Mouse (Mus musculus) limb, embryonic 13.5 days (tissue): ENCODE results near the gene Elf2. TPM values are rescaled to one million over a fixed set of nuclear protein-coding genes. Genes with fewer than 3 reads are reported as not detected.

Experiments used
- ATAC-seq: fragments of 200-750 bp; cut with Nextera tagmentation; 2 replicates; pipeline ENCODE4 v1.8.0; 2017; ENCODE audit warnings: low read depth, moderate number of reproducible peaks, moderate TSS enrichment; ENCODE audit not compliant: low FRiP score
- H3K27ac ChIP-seq: fragments of 300-500 bp; sonication (generic); 2 replicates; pipeline ENCODE4 v1.5.1; 2015; ENCODE audit warnings: inconsistent platforms, mild to moderate bottlenecking, moderate library complexity
- H3K27me3 ChIP-seq: fragments of 300-500 bp; sonication (generic); 2 replicates; pipeline ENCODE4 v1.6.1; 2015; ENCODE audit warnings: mild to moderate bottlenecking, inconsistent platforms
- H3K36me3 ChIP-seq: fragments of 300-500 bp; sonication (generic); 2 replicates; pipeline ENCODE4 v1.6.1; 2015; ENCODE audit warnings: inconsistent platforms, mild to moderate bottlenecking, moderate library complexity
- H3K4me1 ChIP-seq: fragments of 300-500 bp; sonication (generic); 2 replicates; pipeline ENCODE4 v1.6.1; 2015; ENCODE audit warnings: inconsistent platforms
- H3K4me2 ChIP-seq: fragments of 300-500 bp; sonication (generic); replicated peaks from 2 replicates; pipeline ENCODE4 v1.6.1; 2015; ENCODE audit warnings: inconsistent platforms, mild to moderate bottlenecking, moderate library complexity
- H3K4me3 ChIP-seq: fragments of 300-500 bp; sonication (generic); 2 replicates; pipeline ENCODE4 v1.5.1; 2015; ENCODE audit warnings: moderate library complexity, mild to moderate bottlenecking, inconsistent platforms
- H3K9ac ChIP-seq: fragments of 300-500 bp; sonication (generic); 2 replicates; pipeline ENCODE4 v1.6.1; 2015; ENCODE audit warnings: mild to moderate bottlenecking, inconsistent platforms
- H3K9me3 ChIP-seq: fragments of 300-500 bp; sonication (generic); 2 replicates; pipeline ENCODE4 v1.6.1; 2016; ENCODE audit warnings: inconsistent platforms
- WGBS: fragments of 180-500 bp; shearing (Covaris S2); methylation state at CpG from one replicate; pipeline ENCODE4 v1.1.7; 2015; 5-methylcytosine and 5-hydroxymethylcytosine counted together
- polyA plus RNA-seq: library from polyadenylated mRNA; unstranded; fragments of >200 nt; fragmentation: Nextera tagmentation; extraction: Ambion mirVana; gene quantifications from 2 replicates; pipeline ENCODE4 v1.2.1, GENCODE M21; 2015

Elf2 gene
- polyA plus RNA-seq, 1 experiment from 2014 or later = 65.0 TPM

DNA sequence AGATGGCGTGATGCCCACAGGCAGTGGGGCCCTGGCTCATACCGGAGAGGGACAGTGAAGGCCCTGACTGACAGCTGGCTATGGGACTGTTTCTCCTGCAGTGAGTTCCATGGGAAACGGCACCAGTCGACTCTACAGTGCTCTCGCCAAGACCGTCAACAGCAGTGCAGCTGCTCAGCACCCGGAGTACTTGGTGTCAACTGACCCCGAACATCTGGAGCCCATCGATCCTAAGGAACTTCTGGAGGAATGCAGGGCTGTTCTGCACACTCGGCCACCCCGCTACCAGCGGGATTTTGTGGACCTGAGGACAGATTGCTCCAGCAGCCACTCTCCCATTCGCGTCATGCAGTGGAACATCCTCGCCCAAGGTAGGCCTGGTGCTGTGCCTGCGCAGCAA is 92.8 kb downstream of the Elf2 start:
- peak; percentile 75; the same call in 1 of the 2 replicates for ATAC-seq
- H3K27ac ChIP-seq = 0 out of 2 replicates have a peak overlapping the region, but pooled peaks have one; percentile 1
- no peak overlapping the region for H3K4me2 ChIP-seq
- no peaks in the 10 kb centered on the region for H3K9me3 ChIP-seq
- peaks cover 51% of the 10 kb centered on the region for H3K36me3 ChIP-seq
- peak overlapping the region; percentile 31; the same call in 1 of the 2 replicates for H3K9ac ChIP-seq
- H3K27me3 ChIP-seq = no peaks in the 10 kb centered on the region
- H3K4me1 ChIP-seq = peaks cover 4% of the 10 kb centered on the region; the same call in 1 of the 2 replicates
- WGBS = 54% methylated on average over 16 of the region's 16 CpGs
- no peak overlapping the region for H3K4me3 ChIP-seq

DNA sequence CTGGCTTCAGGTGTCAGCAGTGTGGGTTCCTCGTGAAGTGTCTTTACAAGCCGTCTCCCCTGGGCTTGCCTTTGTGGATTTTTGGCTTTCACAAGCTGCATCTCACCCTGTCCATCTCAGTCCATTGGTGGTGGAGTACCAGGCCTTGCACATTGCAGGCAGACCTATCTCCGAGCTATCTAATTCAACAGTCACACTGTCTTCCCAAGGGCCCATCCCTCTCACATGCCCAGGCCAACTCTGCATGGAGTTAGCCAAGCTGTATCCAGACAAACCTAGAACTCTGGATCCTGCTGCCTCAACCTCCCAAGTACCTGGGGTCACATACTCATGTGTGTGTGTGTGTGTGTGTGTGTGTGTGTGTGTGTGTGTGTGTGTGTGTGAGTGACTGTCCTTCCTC is 100.9 kb downstream of the Elf2 start:
- Histone ChIP-seq H3K4me2 (no peak overlapping the region), H3K27me3 (no peaks in the 10 kb centered on the region), H3K27ac (no peak overlapping the region), H3K4me1 (peaks cover 4% of the 10 kb centered on the region; the same call in 1 of the 2 replicates), H3K4me3 (no peak overlapping the region), H3K36me3 (peaks cover 4% of the 10 kb centered on the region; the same call in 1 of the 2 replicates), H3K9me3 (no peaks in the 10 kb centered on the region), H3K9ac (no peak overlapping the region)
- no peak for ATAC-seq
- 85% methylated on average over 3 of the region's 3 CpGs for WGBS

GRCm38 (mm10) chr3:51238515-51238914 is 101.9 kb downstream of the Elf2 start:
- no peak for ATAC-seq
- Histone ChIP-seq H3K27ac (no peak overlapping the region), H3K4me1 (peaks cover 13% of the 10 kb centered on the region), H3K27me3 (no peaks in the 10 kb centered on the region), H3K9me3 (no peaks in the 10 kb centered on the region), H3K36me3 (peaks cover 4% of the 10 kb centered on the region; the same call in 1 of the 2 replicates), H3K4me2 (no peak overlapping the region), H3K4me3 (no peak overlapping the region), H3K9ac (no peak overlapping the region)
- WGBS = 74% methylated on average over 7 of the region's 7 CpGs

DNA sequence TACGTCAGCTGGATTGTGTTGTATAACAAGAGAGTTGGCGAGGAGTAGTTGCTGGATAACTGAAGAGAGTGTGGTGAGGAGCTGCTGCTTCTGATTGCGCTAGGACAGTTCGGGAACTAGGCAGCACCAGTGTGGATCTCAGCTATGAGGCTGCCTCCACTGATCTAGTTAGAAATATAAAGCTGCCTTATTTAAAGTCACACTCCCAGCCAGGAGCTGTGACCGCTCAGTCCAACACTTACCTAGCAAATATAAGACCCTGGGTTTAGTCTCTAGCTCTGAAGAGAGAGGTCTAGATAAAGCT is 105.8 kb downstream of the Elf2 start:
- peak; percentile 25 for ATAC-seq
- 79% methylated on average over 5 of the region's 5 CpGs for WGBS
- Histone ChIP-seq H3K27me3 (no peaks in the 10 kb centered on the region), H3K27ac (no peak overlapping the region), H3K9ac (no peak overlapping the region), H3K4me1 (peaks cover 22% of the 10 kb centered on the region), H3K9me3 (no peaks in the 10 kb centered on the region), H3K4me2 (no peak overlapping the region), H3K4me3 (no peak overlapping the region), H3K36me3 (peaks cover 4% of the 10 kb centered on the region; the same call in 1 of the 2 replicates)

GRCm38 (mm10) chr3:51233918-51234751 is 106.3 kb downstream of the Elf2 start:
- Histone ChIP-seq H3K9me3 (no peaks in the 10 kb centered on the region), H3K9ac (no peak overlapping the region), H3K4me3 (no peak overlapping the region), H3K36me3 (no peaks in the 10 kb centered on the region), H3K4me1 (peaks cover 22% of the 10 kb centered on the region), H3K4me2 (no peak overlapping the region), H3K27me3 (no peaks in the 10 kb centered on the region), H3K27ac (no peak overlapping the region)
- 35% methylated on average over 13 of the region's 13 CpGs for WGBS
- peak; percentile 82 for ATAC-seq

- H3K36me3 ChIP-seq = no peaks in the 10 kb centered on the region
- no peak for ATAC-seq
- no peak overlapping the region for H3K4me2 ChIP-seq
- 53% methylated on average over 5 of the region's 5 CpGs for WGBS
- H3K27ac ChIP-seq = no peak overlapping the region
- no peaks in the 10 kb centered on the region for H3K27me3 ChIP-seq
- H3K9ac ChIP-seq = no peak overlapping the region
- no peak overlapping the region for H3K4me3 ChIP-seq
- H3K4me1 ChIP-seq = peaks cover 19% of the 10 kb centered on the region
- H3K9me3 ChIP-seq = no peaks in the 10 kb centered on the region
Measured at GRCm38 (mm10) chr3:51233474-51233873, 107.0 kb downstream of the Elf2 start.

- H3K4me1 ChIP-seq = peaks cover 18% of the 10 kb centered on the region
- no peaks in the 10 kb centered on the region for H3K9me3 ChIP-seq
- no peak overlapping the region for H3K9ac ChIP-seq
- no peaks in the 10 kb centered on the region for H3K36me3 ChIP-seq
- no peak overlapping the region for H3K4me2 ChIP-seq
- H3K27ac ChIP-seq = no peak overlapping the region
- no peaks in the 10 kb centered on the region for H3K27me3 ChIP-seq
- H3K4me3 ChIP-seq = no peak overlapping the region
- WGBS = 90% methylated on average over 3 of the region's 3 CpGs
- no peak for ATAC-seq
Measured at GRCm38 (mm10) chr3:51232205-51232910, 108.1 kb downstream of the Elf2 start.

GRCm38 (mm10) chr3:51231499-51231898 is 109.0 kb downstream of the Elf2 start:
- Histone ChIP-seq H3K9me3 (no peaks in the 10 kb centered on the region), H3K4me1 (peaks cover 22% of the 10 kb centered on the region), H3K27me3 (no peaks in the 10 kb centered on the region), H3K36me3 (no peaks in the 10 kb centered on the region), H3K4me3 (no peak overlapping the region), H3K9ac (no peak overlapping the region; the same call in 1 of the 2 replicates), H3K4me2 (no peak overlapping the region), H3K27ac (no peak overlapping the region)
- ATAC-seq = no peak
- WGBS = 59% methylated on average over 3 of the region's 3 CpGs

DNA sequence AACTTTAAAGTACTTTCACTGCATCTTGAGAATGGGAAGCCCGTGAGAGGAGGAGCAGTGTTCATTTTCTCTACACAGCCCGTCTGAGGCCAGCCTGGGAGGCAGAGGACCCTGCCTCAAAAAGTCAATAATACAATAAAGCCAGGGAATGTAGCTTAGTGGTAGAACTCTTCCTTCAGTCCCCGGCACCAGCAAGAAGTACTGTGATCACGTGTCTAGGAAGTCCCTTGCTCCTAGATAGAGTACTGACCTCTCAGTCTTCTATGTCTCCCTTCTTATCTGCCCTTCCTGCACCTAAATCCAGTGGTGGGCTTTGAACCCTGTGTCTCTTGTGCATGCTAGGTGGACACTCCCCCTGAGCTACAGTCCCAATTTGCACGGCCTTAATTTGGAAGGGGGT is 109.6 kb downstream of the Elf2 start:
- 73% methylated on average over 5 of the region's 5 CpGs for WGBS
- no peak overlapping the region for H3K27ac ChIP-seq
- no peak overlapping the region for H3K9ac ChIP-seq
- H3K36me3 ChIP-seq = no peaks in the 10 kb centered on the region
- H3K27me3 ChIP-seq = no peaks in the 10 kb centered on the region
- H3K4me2 ChIP-seq = no peak overlapping the region
- no peak overlapping the region for H3K4me3 ChIP-seq
- no peak for ATAC-seq
- H3K9me3 ChIP-seq = no peaks in the 10 kb centered on the region
- H3K4me1 ChIP-seq = peaks cover 29% of the 10 kb centered on the region

DNA sequence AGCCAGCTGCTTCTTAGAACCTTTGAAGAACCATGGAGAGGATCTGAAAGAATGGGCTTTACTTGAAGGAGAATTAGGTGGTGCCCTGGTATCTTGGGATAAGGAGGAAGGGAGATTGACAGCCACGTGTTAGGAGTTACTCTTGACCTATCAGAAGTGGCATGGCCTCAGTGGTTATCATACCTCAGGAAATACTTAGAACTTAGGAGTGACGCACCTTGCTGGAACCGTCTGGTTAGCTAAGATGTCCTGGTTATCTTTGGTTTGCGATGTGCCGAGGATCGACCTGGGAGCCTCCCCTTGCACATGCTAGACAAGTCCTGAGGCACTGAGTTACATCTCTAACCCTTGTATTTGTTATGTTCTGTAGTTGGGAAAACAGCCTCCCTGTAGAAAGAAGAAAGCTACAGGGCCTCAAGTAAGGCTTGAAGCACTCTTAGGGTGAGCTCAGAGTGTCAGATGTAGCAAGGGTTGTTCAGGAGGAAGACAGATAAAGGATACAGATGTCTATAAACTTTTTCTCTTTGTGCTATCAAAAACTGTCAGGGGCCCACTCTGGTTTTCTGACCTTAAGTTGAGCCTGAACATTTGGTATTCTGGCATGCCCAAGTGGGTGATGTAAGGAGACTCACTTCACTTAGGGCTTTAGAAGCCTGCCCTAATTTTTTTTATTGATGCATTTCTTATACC is 110.2 kb downstream of the Elf2 start:
- no peak for ATAC-seq
- Histone ChIP-seq H3K36me3 (no peaks in the 10 kb centered on the region), H3K9ac (no peak overlapping the region), H3K27me3 (no peaks in the 10 kb centered on the region), H3K4me1 (peaks cover 34% of the 10 kb centered on the region), H3K27ac (no peak overlapping the region), H3K4me3 (no peak overlapping the region), H3K9me3 (no peaks in the 10 kb centered on the region), H3K4me2 (no peak overlapping the region)
- 93% methylated on average over 6 of the region's 6 CpGs for WGBS

DNA sequence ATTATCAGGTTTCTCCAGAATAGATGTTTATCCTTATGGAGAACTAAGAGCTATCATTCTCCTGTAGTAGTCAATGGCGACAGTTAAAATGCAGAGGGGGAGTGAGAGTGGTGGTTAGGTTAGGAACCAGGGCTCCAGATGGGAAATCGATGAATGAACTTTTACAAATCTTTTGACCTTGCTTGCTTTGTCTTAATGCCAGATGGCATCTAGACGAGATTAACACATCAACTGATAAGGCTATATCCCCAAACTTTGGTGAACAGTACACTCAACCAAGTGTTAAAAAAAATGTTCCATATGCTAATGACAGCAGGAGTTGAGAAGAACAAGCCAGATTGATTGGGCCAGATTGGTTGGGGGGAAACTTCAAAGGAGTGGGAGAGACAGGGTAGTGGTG is 111.2 kb downstream of the Elf2 start:
- no peak overlapping the region for H3K27ac ChIP-seq
- H3K4me2 ChIP-seq = no peak overlapping the region
- H3K36me3 ChIP-seq = no peaks in the 10 kb centered on the region
- H3K9me3 ChIP-seq = no peaks in the 10 kb centered on the region
- no peak overlapping the region for H3K9ac ChIP-seq
- no peak overlapping the region for H3K4me3 ChIP-seq
- H3K27me3 ChIP-seq = no peaks in the 10 kb centered on the region
- ATAC-seq = no peak
- 86% methylated on average over 3 of the region's 3 CpGs for WGBS
- peaks cover 32% of the 10 kb centered on the region for H3K4me1 ChIP-seq

- no peaks in the 10 kb centered on the region for H3K27me3 ChIP-seq
- H3K4me1 ChIP-seq = peaks cover 32% of the 10 kb centered on the region
- H3K9ac ChIP-seq = no peak overlapping the region
- no peak overlapping the region for H3K27ac ChIP-seq
- H3K36me3 ChIP-seq = no peaks in the 10 kb centered on the region
- no peak for ATAC-seq
- H3K4me2 ChIP-seq = no peak overlapping the region
- no peaks in the 10 kb centered on the region for H3K9me3 ChIP-seq
- WGBS = 81% methylated on average over 9 of the region's 9 CpGs
- H3K4me3 ChIP-seq = no peak overlapping the region
Measured at GRCm38 (mm10) chr3:51228821-51229205, 111.7 kb downstream of the Elf2 start.
